Mouse (Mus musculus) hindbrain, embryonic 11.5 days (tissue): ENCODE results near the gene Tmem175. TPM values are rescaled to one million over a fixed set of nuclear protein-coding genes. Genes with fewer than 3 reads are reported as not detected.

Source experiments
- ATAC-seq: fragments of 200-750 bp; cut with Nextera tagmentation; 2 replicates; pipeline ENCODE4 v1.8.0; 2017; ENCODE audit warnings: mild to moderate bottlenecking, moderate TSS enrichment, moderate library complexity; ENCODE audit not compliant: low FRiP score
- DNase-seq: peaks from one replicate; pipeline ENCODE4 v3.0.0-alpha.2; 2015; ENCODE audit warnings: low spot score
- H3K27ac ChIP-seq: fragments of 300-500 bp; sonication (generic); 2 replicates; pipeline ENCODE4 v1.5.1; 2014; ENCODE audit warnings: mild to moderate bottlenecking, low read depth, low read length
- H3K27me3 ChIP-seq: fragments of 300-500 bp; sonication (generic); 2 replicates; pipeline ENCODE4 v1.6.1; 2014; ENCODE audit warnings: mild to moderate bottlenecking, low read length, moderate library complexity, mixed read lengths; ENCODE audit not compliant: control insufficient read depth, insufficient read depth
- H3K36me3 ChIP-seq: fragments of 300-500 bp; sonication (generic); 2 replicates; pipeline ENCODE4 v1.6.1; 2014; ENCODE audit warnings: mild to moderate bottlenecking, low read length, moderate library complexity, mixed read lengths; ENCODE audit not compliant: control insufficient read depth, insufficient read depth
- H3K4me1 ChIP-seq: fragments of 300-500 bp; sonication (generic); replicated peaks from 2 replicates; pipeline ENCODE4 v1.6.1; 2014; ENCODE audit warnings: low read length, mixed read lengths; ENCODE audit not compliant: control insufficient read depth, insufficient read depth
- H3K4me2 ChIP-seq: fragments of 300-500 bp; sonication (generic); replicated peaks from 2 replicates; pipeline ENCODE4 v1.6.1; 2014; ENCODE audit warnings: mild to moderate bottlenecking, low read depth, low read length
- H3K4me3 ChIP-seq: fragments of 300-500 bp; sonication (generic); 2 replicates; pipeline ENCODE4 v1.5.1; 2014; ENCODE audit warnings: low read depth, low read length
- H3K9ac ChIP-seq: fragments of 300-500 bp; sonication (generic); 2 replicates; pipeline ENCODE4 v1.6.1; 2014; ENCODE audit warnings: low read depth, low read length
- H3K9me3 ChIP-seq: fragments of 300-500 bp; sonication (generic); 2 replicates; pipeline ENCODE4 v1.6.1; 2016; ENCODE audit warnings: low read length; ENCODE audit not compliant: control insufficient read depth
- WGBS: fragments of 180-500 bp; shearing (Covaris S2); extraction: QIAGEN DNeasy Blood & Tissue Kit; methylation state at CpG from one replicate; pipeline ENCODE4 v1.1.7; 2014; 5-methylcytosine and 5-hydroxymethylcytosine counted together
- polyA plus RNA-seq: library from polyadenylated mRNA; unstranded; fragments of >200 nt; fragmentation: Nextera tagmentation; extraction: Ambion mirVana; gene quantifications from 2 replicates; pipeline ENCODE4 v1.2.1, GENCODE M21; 2014

Gene Tmem175
- polyA plus RNA-seq, 1 experiment from 2014 or later: 22.3 TPM

- H3K36me3 ChIP-seq: peaks cover 7% of the 10 kb centered on the region; the same call in 1 of the 2 replicates
- ATAC-seq (no peak), DNase-seq (no peak)
- H3K9me3 ChIP-seq: no peaks in the 10 kb centered on the region
- H3K4me2 ChIP-seq: no peak overlapping the region
- H3K27ac ChIP-seq: no peak overlapping the region
- 0 out of 2 replicates have a peak, but pooled peaks cover 5% of the 10 kb centered on the region for H3K4me1 ChIP-seq
- no peak overlapping the region for H3K4me3 ChIP-seq
- no peak overlapping the region for H3K9ac ChIP-seq
- 81% methylated on average over 5 of the region's 5 CpGs for WGBS
- no peaks in the 10 kb centered on the region for H3K27me3 ChIP-seq
Measured at GRCm38 (mm10) chr5:108657406-108657805, 27.8 kb downstream of the Tmem175 start.

GRCm38 (mm10) chr5:108658611-108659010 lies 29.0 kb downstream of the Tmem175 start:
- Histone ChIP-seq H3K9ac (no peak overlapping the region), H3K4me2 (no peak overlapping the region), H3K4me3 (no peak overlapping the region), H3K36me3 (peaks cover 7% of the 10 kb centered on the region; the same call in 1 of the 2 replicates), H3K27ac (no peak overlapping the region), H3K4me1 (0 out of 2 replicates have a peak, but pooled peaks cover 5% of the 10 kb centered on the region), H3K9me3 (no peaks in the 10 kb centered on the region), H3K27me3 (no peaks in the 10 kb centered on the region)
- WGBS: 86% methylated on average over 1 of the region's 1 CpGs
- no peak for ATAC-seq
- no peak for DNase-seq

GRCm38 (mm10) chr5:108659698-108660631 lies 30.4 kb downstream of the Tmem175 start, which contains the start of gene Idua:
Gene Idua (plus strand): TSS chr5:108660331.
- WGBS: 10% methylated on average over 24 of the region's 24 CpGs

GRCm38 (mm10) chr5:108660632-108661268 lies 31.2 kb downstream of the Tmem175 start:
- ATAC-seq: peak; percentile 99
- Histone ChIP-seq H3K27ac (no peak overlapping the region), H3K4me2 (peak overlapping the region; percentile 91), H3K4me3 (peak overlapping the region; percentile 78), H3K36me3 (no peaks in the 10 kb centered on the region), H3K4me1 (0 out of 2 replicates have a peak, but pooled peaks cover 5% of the 10 kb centered on the region), H3K27me3 (no peaks in the 10 kb centered on the region), H3K9ac (peak overlapping the region; percentile 83), H3K9me3 (no peaks in the 10 kb centered on the region)
- peak; percentile 94 for DNase-seq
- 12% methylated on average over 36 of the region's 36 CpGs for WGBS

More at GRCm38 (mm10) chr5:108659698-108660631, 30.4 kb downstream of the Tmem175 start, which contains the start of gene Idua:
- H3K4me2 ChIP-seq: peak within 1 kb of the TSS; percentile 91
- peak; percentile 25 for ATAC-seq
- 0 out of 2 replicates have a peak, but pooled peaks cover 5% of the 10 kb centered on the region for H3K4me1 ChIP-seq
- H3K9ac ChIP-seq: peak within 1 kb of the TSS; percentile 83
- no peak within 1 kb of the TSS for H3K27ac ChIP-seq
- H3K9me3 ChIP-seq: no peaks in the 10 kb centered on the region
- H3K36me3 ChIP-seq: peaks cover 1% of the 10 kb centered on the region; the same call in 1 of the 2 replicates
- H3K4me3 ChIP-seq: peak within 1 kb of the TSS; percentile 78
- no peak for DNase-seq
- H3K27me3 ChIP-seq: no peaks in the 10 kb centered on the region

- H3K27me3 ChIP-seq: no peaks in the 10 kb centered on the region
- H3K4me1 ChIP-seq: 0 out of 2 replicates have a peak, but pooled peaks cover 5% of the 10 kb centered on the region
- no peak overlapping the region for H3K4me2 ChIP-seq
- H3K9me3 ChIP-seq: no peaks in the 10 kb centered on the region
- H3K9ac ChIP-seq: no peak overlapping the region
- ATAC-seq (no peak), DNase-seq (no peak)
- no peak overlapping the region for H3K27ac ChIP-seq
- 81% methylated on average over 4 of the region's 4 CpGs for WGBS
- no peak overlapping the region for H3K4me3 ChIP-seq
- no peaks in the 10 kb centered on the region for H3K36me3 ChIP-seq
Measured at GRCm38 (mm10) chr5:108662772-108663171, 33.2 kb downstream of the Tmem175 start.

- H3K27me3 ChIP-seq: no peaks in the 10 kb centered on the region
- H3K4me3 ChIP-seq: no peak overlapping the region
- ATAC-seq (no peak), DNase-seq (no peak)
- H3K4me1 ChIP-seq: 0 out of 2 replicates have a peak, but pooled peaks cover 4% of the 10 kb centered on the region
- no peaks in the 10 kb centered on the region for H3K9me3 ChIP-seq
- no peaks in the 10 kb centered on the region for H3K36me3 ChIP-seq
- H3K9ac ChIP-seq: no peak overlapping the region
- no peak overlapping the region for H3K27ac ChIP-seq
- WGBS: 52% methylated on average over 3 of the region's 3 CpGs
- H3K4me2 ChIP-seq: no peak overlapping the region
Measured at GRCm38 (mm10) chr5:108665066-108665465, 35.5 kb downstream of the Tmem175 start.

GRCm38 (mm10) chr5:108667370-108667769 lies 37.8 kb downstream of the Tmem175 start:
- DNase-seq: no peak
- H3K4me2 ChIP-seq: no peak overlapping the region
- no peaks in the 10 kb centered on the region for H3K36me3 ChIP-seq
- ATAC-seq: no peak
- no peaks in the 10 kb centered on the region for H3K9me3 ChIP-seq
- H3K27me3 ChIP-seq: no peaks in the 10 kb centered on the region
- H3K4me3 ChIP-seq: no peak overlapping the region
- H3K9ac ChIP-seq: no peak overlapping the region
- WGBS: 89% methylated on average over 2 of the region's 2 CpGs
- no peak overlapping the region for H3K27ac ChIP-seq
- 0 out of 2 replicates have a peak, but pooled peaks cover 4% of the 10 kb centered on the region for H3K4me1 ChIP-seq

- ATAC-seq (no peak), DNase-seq (peak; percentile 24)
- Histone ChIP-seq H3K4me2 (peak overlapping the region; percentile 75), H3K4me1 (0 out of 2 replicates have a peak, but pooled peaks cover 4% of the 10 kb centered on the region), H3K27ac (no peak overlapping the region), H3K27me3 (no peaks in the 10 kb centered on the region), H3K36me3 (no peaks in the 10 kb centered on the region), H3K4me3 (peak overlapping the region; percentile 51), H3K9me3 (no peaks in the 10 kb centered on the region), H3K9ac (peak overlapping the region; percentile 70)
- WGBS: 18% methylated on average over 3 of the region's 3 CpGs
Measured at GRCm38 (mm10) chr5:108668387-108668932, 38.9 kb downstream of the Tmem175 start.
